8 mouse cellular contexts compared by ENCODE assay signal in the genomic region with DNA sequence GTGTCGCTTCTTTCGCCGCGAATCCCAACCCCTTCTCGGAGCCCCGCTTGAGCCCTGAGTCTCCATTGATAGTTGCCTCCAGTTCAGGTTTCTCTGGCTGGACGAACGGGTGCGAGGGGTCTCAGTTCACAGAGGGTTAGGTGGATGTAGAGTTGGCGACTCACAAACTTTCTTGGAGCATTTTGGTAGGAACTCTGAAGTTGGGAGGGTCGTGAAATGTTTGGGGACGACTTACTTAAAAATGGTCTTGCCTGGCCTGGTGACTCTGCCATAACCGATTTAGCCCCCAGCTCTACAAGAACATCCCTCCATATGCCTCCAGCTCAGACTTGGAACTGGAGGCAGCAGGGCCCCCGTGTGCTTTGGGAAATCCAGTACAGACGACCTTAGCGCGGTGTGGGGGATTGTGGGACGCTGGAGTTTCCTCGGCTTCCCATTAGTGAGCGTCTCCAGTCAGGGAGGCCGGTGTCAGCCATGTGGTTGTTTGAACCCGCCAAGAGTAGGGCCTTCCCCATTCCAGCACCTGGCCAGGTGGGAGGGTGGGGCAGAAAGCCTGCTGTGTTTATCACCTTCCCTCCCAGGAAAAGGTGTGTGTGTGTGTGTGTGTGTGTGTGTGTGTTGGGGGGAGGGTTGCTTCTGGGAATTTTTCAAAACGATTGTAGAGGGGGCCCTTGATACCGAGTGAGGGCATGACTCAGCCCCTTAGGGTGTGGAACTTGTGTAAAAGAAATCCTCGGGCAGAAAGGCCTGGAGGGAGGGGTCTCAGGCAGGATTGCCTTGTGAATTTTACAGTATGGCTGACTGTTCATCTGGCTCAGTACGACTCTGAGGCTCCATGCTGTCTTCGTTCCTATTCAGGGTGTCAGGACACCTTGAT. TPM values are rescaled to one million over a fixed set of nuclear protein-coding genes. Genes with fewer than 3 reads are reported as not detected.
A peak's percentile ranks its signal among the peaks of the same experiment; 100 is the strongest.
DNase-seq lines count a peak whose midpoint lies in the region; ATAC-seq and TF ChIP-seq lines count a peak whose summit lies in the region.

No protein-coding gene starts in this region.

- TF ChIP-seq CTCF in testis, adult 2 months (IDR thresholded peaks at IDR 0.05; ENCODE audit: control insufficient read depth, insufficient read depth, insufficient replicate concordance, low read depth, low read length): no peak

- under 1% methylated on average over 27 of the region's 27 CpGs for WGBS in heart, embryonic 10.5 days
- WGBS in kidney, embryonic 16.5 days: 0% methylated on average over 23 of the region's 27 CpGs

- peak overlapping the region; percentile 89 for H3K4me3 ChIP-seq in heart, embryonic 10.5 days
- H3K4me3 ChIP-seq in kidney, embryonic 16.5 days (ENCODE audit: low read length): peak overlapping the region; percentile 97
- peak overlapping the region; percentile 86 for H3K4me3 ChIP-seq in testis, adult 2 months (ENCODE audit: control insufficient read depth, low read depth, low read length)

- H3K4me1 ChIP-seq in heart, embryonic 10.5 days: peaks cover 43% of the 10 kb centered on the region
- peaks cover 41% of the 10 kb centered on the region for H3K4me1 ChIP-seq in kidney, embryonic 16.5 days (ENCODE audit: insufficient read depth, low read length)
- peaks cover 23% of the 10 kb centered on the region for H3K4me1 ChIP-seq in testis, adult 2 months (ENCODE audit: control insufficient read depth, insufficient read depth, low read length)

- H3K9ac ChIP-seq in kidney, embryonic 16.5 days (replicated peaks; ENCODE audit: low read length): peak overlapping the region; percentile 99

- H3K27ac ChIP-seq in heart, embryonic 10.5 days: peak overlapping the region; percentile 99
- H3K27ac ChIP-seq in kidney, embryonic 16.5 days (ENCODE audit: low read length): peak overlapping the region; percentile 97
- H3K27ac ChIP-seq in testis, adult 2 months (ENCODE audit: control insufficient read depth, insufficient read depth, low read depth, low read length): peak overlapping the region; percentile 92

- no peaks in the 10 kb centered on the region for H3K9me3 ChIP-seq in heart, embryonic 10.5 days
- H3K9me3 ChIP-seq in kidney, embryonic 16.5 days (ENCODE audit: low read length): no peaks in the 10 kb centered on the region

- ATAC-seq in kidney, embryonic 16.5 days (ENCODE audit: low FRiP score, low TSS enrichment): no peak

- no peaks in the 10 kb centered on the region for H3K27me3 ChIP-seq in heart, embryonic 10.5 days (ENCODE audit: insufficient read depth, poor library complexity, severe bottlenecking)
- no peaks in the 10 kb centered on the region for H3K27me3 ChIP-seq in kidney, embryonic 16.5 days (ENCODE audit: insufficient read depth, low read length)
- no peaks in the 10 kb centered on the region for H3K27me3 ChIP-seq in testis, adult 2 months (ENCODE audit: control insufficient read depth, insufficient read depth, low read length)

- TF ChIP-seq POLR2A in testis, adult 2 months (IDR thresholded peaks at IDR 0.05; ENCODE audit: control insufficient read depth, low read depth, low read length): 0 out of 2 replicates have a peak, but pooled peaks have one; percentile 11

- H3K4me2 ChIP-seq in kidney, embryonic 16.5 days (replicated peaks; ENCODE audit: low read depth, low read length): peak overlapping the region; percentile 95

- DNase-seq in adrenal gland, adult (ENCODE audit: inconsistent age in 2 of 2, low spot score in 1 of 2): peak; percentile 56 to 82
- no peak for DNase-seq in adrenal gland, postnatal 4 days (ENCODE audit: low spot score in 2 of 2)
- DNase-seq in CD4-positive helper T cell, adult 2 months (ENCODE audit: low read depth, low spot score): peak; percentile 24
- peak; percentile 46 to 57 for DNase-seq in cerebellum, postnatal 25 days
- DNase-seq in heart, embryonic 10.5 days (ENCODE audit: low spot score): peak; percentile 89
- DNase-seq in lung, postnatal 25 days (ENCODE audit: low spot score): peak; percentile 78

- 0 out of 2 replicates have a peak, but pooled peaks cover 6% of the 10 kb centered on the region for H3K36me3 ChIP-seq in heart, embryonic 10.5 days
- H3K36me3 ChIP-seq in kidney, embryonic 16.5 days (ENCODE audit: insufficient read depth, low read length): no peaks in the 10 kb centered on the region
- no peaks in the 10 kb centered on the region for H3K36me3 ChIP-seq in testis, adult 2 months (ENCODE audit: control insufficient read depth, insufficient read depth, low read length)

RNA-seq across cellular contexts. Expression of a gene that starts 1.1 kb away (rescaled TPM):
- total RNA-seq in adrenal gland, postnatal 4 days (2021): 100 to 1,000 TPM; 205 to 213 TPM
- polyA plus RNA-seq in heart, embryonic 10.5 days (2016; fragmentation: Nextera tagmentation; extraction: Ambion mirVana): 182 and 248 TPM in 2 replicates
- polyA plus RNA-seq in kidney, embryonic 16.5 days (2015; fragmentation: Nextera tagmentation; extraction: Ambion mirVana): 83.2 and 115 TPM in 2 replicates
- 167 and 171 TPM in 2 replicates for polyA plus RNA-seq in testis, adult 2 months (2012; rRNA removed)

RNA-seq across cellular contexts. Expression of a gene that starts 12.1 kb away (rescaled TPM):
- total RNA-seq in adrenal gland, postnatal 4 days (2021): 100 to 1,000 TPM; 135 to 138 TPM
- 64.2 and 71.3 TPM in 2 replicates for polyA plus RNA-seq in heart, embryonic 10.5 days (2016; fragmentation: Nextera tagmentation; extraction: Ambion mirVana)
- 76.1 and 80.1 TPM in 2 replicates for polyA plus RNA-seq in kidney, embryonic 16.5 days (2015; fragmentation: Nextera tagmentation; extraction: Ambion mirVana)
- polyA plus RNA-seq in testis, adult 2 months (2012; rRNA removed): 79.1 and 96.3 TPM in 2 replicates

RNA-seq across cellular contexts. Expression of a gene that starts 21.8 kb away (rescaled TPM):
- total RNA-seq in adrenal gland, postnatal 4 days (2021): 10 to 100 TPM; 67.0 to 74.2 TPM
- polyA plus RNA-seq in heart, embryonic 10.5 days (2016; fragmentation: Nextera tagmentation; extraction: Ambion mirVana): 11.8 and 13.6 TPM in 2 replicates
- polyA plus RNA-seq in kidney, embryonic 16.5 days (2015; fragmentation: Nextera tagmentation; extraction: Ambion mirVana): 13.3 and 13.8 TPM in 2 replicates
- 16.2 and 17.5 TPM in 2 replicates for polyA plus RNA-seq in testis, adult 2 months (2012; rRNA removed)

RNA-seq across cellular contexts. Expression of a gene that starts 22.9 kb away (rescaled TPM):
- 10 to 100 TPM; 31.0 to 33.5 TPM for total RNA-seq in adrenal gland, postnatal 4 days (2021)
- 39.6 and 55.1 TPM in 2 replicates for polyA plus RNA-seq in heart, embryonic 10.5 days (2016; fragmentation: Nextera tagmentation; extraction: Ambion mirVana)
- polyA plus RNA-seq in kidney, embryonic 16.5 days (2015; fragmentation: Nextera tagmentation; extraction: Ambion mirVana): 60.2 and 68.7 TPM in 2 replicates
- polyA plus RNA-seq in testis, adult 2 months (2012; rRNA removed): 59.9 and 60.6 TPM in 2 replicates

RNA-seq across cellular contexts. Expression of a gene that starts 23.3 kb away (rescaled TPM):
- 10 to 100 TPM; 21.9 to 24.9 TPM for total RNA-seq in adrenal gland, postnatal 4 days (2021)
- polyA plus RNA-seq in heart, embryonic 10.5 days (2016; fragmentation: Nextera tagmentation; extraction: Ambion mirVana): 16.8 and 21.0 TPM in 2 replicates
- 19.9 and 22.7 TPM in 2 replicates for polyA plus RNA-seq in kidney, embryonic 16.5 days (2015; fragmentation: Nextera tagmentation; extraction: Ambion mirVana)
- 22.2 and 24.4 TPM in 2 replicates for polyA plus RNA-seq in testis, adult 2 months (2012; rRNA removed)

Comparison
In these comparisons a context has a peak if more than half of its experiments do, and no peak if none do; other contexts are left out.
1. DNase-seq: peak in adrenal gland, adult (2 of 2), CD4-positive helper T cell, adult 2 months (single experiment), cerebellum, postnatal 25 days (2 of 2), heart, embryonic 10.5 days (single experiment) and lung, postnatal 25 days (single experiment); none in adrenal gland, postnatal 4 days (0 of 2).
2. Peak in every context shown above with its lines, with median percentiles within 50 percentile points of each other: H3K27ac ChIP-seq and H3K4me3 ChIP-seq.